Mouse (Mus musculus) kidney, adult 10 weeks (tissue): ENCODE measurements around the gene Wars2. TPM values are rescaled to one million over a fixed set of nuclear protein-coding genes. Genes with fewer than 3 reads are reported as not detected.

Experiments
- polyA plus RNA-seq: library from polyadenylated mRNA; stranded (reverse); fragments of 350-450 nt; fragmentation: Illumina TruSeq; extraction: RNeasy Lipid Tissue Mini Kit (QIAGEN cat#74804); gene quantifications from one replicate; pipeline ENCODE4 v1.2.3, GENCODE M21; 2014; ENCODE audit warnings: low read depth, low replicate concordance

Wars2 gene
- 8.4 TPM for polyA plus RNA-seq

GRCm38 (mm10) chr3:99140940-99141854, at the start of gene Wars2:
Wars2 (plus strand) TSS chr3:99141068.

GRCm38 (mm10) chr3:99240213-99240720, 99.4 kb downstream of the Wars2 start, which contains the start of gene Tbx15:
Tbx15 (plus strand) TSS chr3:99240381.

Other genes starting within 250 kb of the Wars2 start
- 1,726 TPM for gene Hao2, start 247.8 kb upstream of the Wars2 start, polyA plus RNA-seq
- gene Tbx15, start 99.3 kb downstream of the Wars2 start, polyA plus RNA-seq = 0.24 TPM